Mouse (Mus musculus): ENCODE measurements around the gene Gna12. TPM values are rescaled to one million over a fixed set of nuclear protein-coding genes. Genes with fewer than 3 reads are reported as not detected.

Gna12 gene
- polyA plus RNA-seq, 1 experiment from 2014 or later: 49.7 TPM

GRCm38 (mm10) chr5:140785240-140785872 lies 44.9 kb downstream of the Gna12 start:
- Histone ChIP-seq H3K27ac (ENCODE audit: low read depth, low read length) (no peak overlapping the region), H3K4me1 (replicated peaks; ENCODE audit: control insufficient read depth, insufficient read depth, low read length) (no peaks in the 10 kb centered on the region), H3K4me2 (ENCODE audit: low read depth, low read length, severe bottlenecking) (no peak overlapping the region), H3K9ac (ENCODE audit: low read length) (no peak overlapping the region), H3K36me3 (ENCODE audit: control insufficient read depth, insufficient read depth, low read length) (no peaks in the 10 kb centered on the region; the same call in 1 of the 2 replicates), H3K4me3 (ENCODE audit: low read depth, low read length) (no peak overlapping the region), H3K27me3 (ENCODE audit: control insufficient read depth, insufficient read depth, low read length) (no peaks in the 10 kb centered on the region), H3K9me3 (ENCODE audit: control insufficient read depth, low read length) (no peaks in the 10 kb centered on the region)
- 93% methylated on average over 13 of the region's 13 CpGs for WGBS
- ATAC-seq (replicated peaks; ENCODE audit: low FRiP score): no peak
- DNase-seq (ENCODE audit: low spot score): no peak

GRCm38 (mm10) chr5:140784288-140784687 lies 45.9 kb downstream of the Gna12 start:
- no peaks in the 10 kb centered on the region for H3K9me3 ChIP-seq (ENCODE audit: control insufficient read depth, low read length)
- WGBS: 94% methylated on average over 6 of the region's 6 CpGs

GRCm38 (mm10) chr5:140783577-140783976 lies 46.7 kb downstream of the Gna12 start:
- H3K27ac ChIP-seq (ENCODE audit: low read depth, low read length): no peak overlapping the region
- no peaks in the 10 kb centered on the region for H3K4me1 ChIP-seq (replicated peaks; ENCODE audit: control insufficient read depth, insufficient read depth, low read length)
- H3K36me3 ChIP-seq (ENCODE audit: control insufficient read depth, insufficient read depth, low read length): no peaks in the 10 kb centered on the region; the same call in 1 of the 2 replicates
- 91% methylated on average over 4 of the region's 4 CpGs for WGBS
- H3K4me2 ChIP-seq (ENCODE audit: low read depth, low read length, severe bottlenecking): no peak overlapping the region
- DNase-seq (ENCODE audit: low spot score): no peak
- H3K4me3 ChIP-seq (ENCODE audit: low read depth, low read length): no peak overlapping the region
- no peak overlapping the region for H3K9ac ChIP-seq (ENCODE audit: low read length)
- H3K27me3 ChIP-seq (ENCODE audit: control insufficient read depth, insufficient read depth, low read length): no peaks in the 10 kb centered on the region
- no peak for ATAC-seq (replicated peaks; ENCODE audit: low FRiP score)
- no peaks in the 10 kb centered on the region for H3K9me3 ChIP-seq (ENCODE audit: control insufficient read depth, low read length)

More at GRCm38 (mm10) chr5:140784288-140784687, 45.9 kb downstream of the Gna12 start:
- H3K9ac ChIP-seq (ENCODE audit: low read length): no peak overlapping the region
- ATAC-seq (replicated peaks; ENCODE audit: low FRiP score): no peak
- H3K4me3 ChIP-seq (ENCODE audit: low read depth, low read length): no peak overlapping the region
- H3K4me2 ChIP-seq (ENCODE audit: low read depth, low read length, severe bottlenecking): no peak overlapping the region
- no peaks in the 10 kb centered on the region; the same call in 1 of the 2 replicates for H3K36me3 ChIP-seq (ENCODE audit: control insufficient read depth, insufficient read depth, low read length)
- H3K27ac ChIP-seq (ENCODE audit: low read depth, low read length): no peak overlapping the region
- no peaks in the 10 kb centered on the region for H3K4me1 ChIP-seq (replicated peaks; ENCODE audit: control insufficient read depth, insufficient read depth, low read length)
- no peak for DNase-seq (ENCODE audit: low spot score)
- H3K27me3 ChIP-seq (ENCODE audit: control insufficient read depth, insufficient read depth, low read length): no peaks in the 10 kb centered on the region

DNA sequence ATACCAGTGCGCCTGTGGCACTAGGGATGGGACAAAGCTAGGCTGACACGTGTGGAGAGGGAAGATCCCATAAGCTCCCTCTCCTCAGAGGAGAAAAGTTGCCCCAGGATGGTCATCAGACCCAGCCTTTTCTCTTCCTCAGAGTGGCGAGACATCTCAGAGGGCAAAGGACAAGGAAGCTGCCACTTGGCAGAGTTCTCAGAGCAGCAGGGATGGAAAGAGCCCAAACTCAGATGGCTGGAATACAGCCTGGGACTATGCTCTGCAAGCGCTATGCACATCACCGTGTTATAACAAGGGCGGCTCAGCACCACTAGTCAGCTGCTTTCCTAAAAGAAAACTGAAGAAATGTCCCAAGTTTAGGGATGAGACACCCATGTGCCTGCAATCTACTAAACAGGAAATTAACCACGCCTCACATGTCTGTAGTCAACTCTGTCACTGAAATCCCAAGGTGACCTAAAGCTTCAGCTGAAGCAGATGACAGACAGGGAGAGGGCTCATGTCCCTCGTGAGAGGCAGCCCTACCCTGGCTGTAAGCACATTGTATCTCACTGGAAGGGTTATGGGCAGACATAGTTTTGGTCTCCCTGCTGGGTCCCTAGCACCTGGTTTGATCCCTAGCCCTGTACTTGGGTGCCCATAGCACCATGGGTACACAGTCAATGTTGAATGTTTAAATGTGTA lies 48.2 kb downstream of the Gna12 start:
- DNase-seq (ENCODE audit: low spot score): no peak
- Histone ChIP-seq H3K9me3 (ENCODE audit: control insufficient read depth, low read length) (no peaks in the 10 kb centered on the region), H3K27ac (ENCODE audit: low read depth, low read length) (no peak overlapping the region), H3K4me1 (replicated peaks; ENCODE audit: control insufficient read depth, insufficient read depth, low read length) (no peaks in the 10 kb centered on the region), H3K4me2 (ENCODE audit: low read depth, low read length, severe bottlenecking) (no peak overlapping the region), H3K9ac (ENCODE audit: low read length) (no peak overlapping the region), H3K4me3 (ENCODE audit: low read depth, low read length) (no peak overlapping the region), H3K36me3 (ENCODE audit: control insufficient read depth, insufficient read depth, low read length) (no peaks in the 10 kb centered on the region; the same call in 1 of the 2 replicates), H3K27me3 (ENCODE audit: control insufficient read depth, insufficient read depth, low read length) (no peaks in the 10 kb centered on the region)
- no peak for ATAC-seq (replicated peaks; ENCODE audit: low FRiP score)
- WGBS: 93% methylated on average over 8 of the region's 8 CpGs

GRCm38 (mm10) chr5:140781122-140781521 lies 49.1 kb downstream of the Gna12 start:
- Histone ChIP-seq H3K27ac (ENCODE audit: low read depth, low read length) (no peak overlapping the region), H3K4me3 (ENCODE audit: low read depth, low read length) (no peak overlapping the region), H3K4me1 (replicated peaks; ENCODE audit: control insufficient read depth, insufficient read depth, low read length) (no peaks in the 10 kb centered on the region), H3K27me3 (ENCODE audit: control insufficient read depth, insufficient read depth, low read length) (no peaks in the 10 kb centered on the region), H3K9me3 (ENCODE audit: control insufficient read depth, low read length) (no peaks in the 10 kb centered on the region), H3K4me2 (ENCODE audit: low read depth, low read length, severe bottlenecking) (no peak overlapping the region), H3K9ac (ENCODE audit: low read length) (no peak overlapping the region), H3K36me3 (ENCODE audit: control insufficient read depth, insufficient read depth, low read length) (no peaks in the 10 kb centered on the region; the same call in 1 of the 2 replicates)
- 91% methylated on average over 5 of the region's 5 CpGs for WGBS
- no peak for ATAC-seq (replicated peaks; ENCODE audit: low FRiP score)
- DNase-seq (ENCODE audit: low spot score): no peak

GRCm38 (mm10) chr5:140776968-140777367 lies 53.3 kb downstream of the Gna12 start:
- Histone ChIP-seq H3K9me3 (ENCODE audit: control insufficient read depth, low read length) (no peaks in the 10 kb centered on the region), H3K36me3 (ENCODE audit: control insufficient read depth, insufficient read depth, low read length) (no peaks in the 10 kb centered on the region), H3K27ac (ENCODE audit: low read depth, low read length) (no peak overlapping the region), H3K4me2 (ENCODE audit: low read depth, low read length, severe bottlenecking) (no peak overlapping the region), H3K4me1 (replicated peaks; ENCODE audit: control insufficient read depth, insufficient read depth, low read length) (no peaks in the 10 kb centered on the region), H3K9ac (ENCODE audit: low read length) (no peak overlapping the region), H3K4me3 (ENCODE audit: low read depth, low read length) (no peak overlapping the region), H3K27me3 (ENCODE audit: control insufficient read depth, insufficient read depth, low read length) (no peaks in the 10 kb centered on the region)
- WGBS: 86% methylated on average over 9 of the region's 9 CpGs
- DNase-seq (ENCODE audit: low spot score): no peak
- no peak for ATAC-seq (replicated peaks; ENCODE audit: low FRiP score)

DNA sequence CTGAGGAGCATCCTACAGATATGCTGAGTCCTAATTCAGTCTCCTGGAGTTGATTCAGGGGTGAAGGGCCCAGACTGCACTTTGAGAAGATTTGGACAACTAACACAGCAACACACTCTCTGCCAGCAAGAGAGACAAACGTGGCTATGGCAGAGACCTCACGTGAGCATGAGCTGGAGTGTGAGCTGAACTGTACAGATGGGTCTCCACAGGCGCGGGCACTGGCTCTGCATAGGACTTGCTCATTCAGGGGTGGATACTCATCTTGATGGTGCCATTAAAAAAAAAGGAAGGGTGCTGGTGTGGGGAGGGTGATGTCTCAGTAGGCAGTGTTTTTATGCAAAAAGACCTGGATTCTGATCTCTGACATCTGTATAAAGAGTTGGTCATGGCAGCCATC lies 55.1 kb downstream of the Gna12 start:
- Histone ChIP-seq H3K9me3 (ENCODE audit: control insufficient read depth, low read length) (no peaks in the 10 kb centered on the region), H3K4me1 (replicated peaks; ENCODE audit: control insufficient read depth, insufficient read depth, low read length) (peaks cover 4% of the 10 kb centered on the region; the same call in 1 of the 2 replicates), H3K9ac (ENCODE audit: low read length) (no peak overlapping the region), H3K27ac (ENCODE audit: low read depth, low read length) (no peak overlapping the region), H3K27me3 (ENCODE audit: control insufficient read depth, insufficient read depth, low read length) (no peaks in the 10 kb centered on the region), H3K36me3 (ENCODE audit: control insufficient read depth, insufficient read depth, low read length) (no peaks in the 10 kb centered on the region), H3K4me2 (ENCODE audit: low read depth, low read length, severe bottlenecking) (no peak overlapping the region), H3K4me3 (ENCODE audit: low read depth, low read length) (no peak overlapping the region)
- 90% methylated on average over 4 of the region's 4 CpGs for WGBS
- ATAC-seq (replicated peaks; ENCODE audit: low FRiP score) (no peak), DNase-seq (ENCODE audit: low spot score) (no peak)

GRCm38 (mm10) chr5:140772158-140772557 lies 58.1 kb downstream of the Gna12 start:
- 75% methylated on average over 7 of the region's 7 CpGs for WGBS

More at GRCm38 (mm10) chr5:140772158-140772557, 58.1 kb downstream of the Gna12 start:
- Histone ChIP-seq H3K9ac (ENCODE audit: low read length) (no peak overlapping the region), H3K4me3 (ENCODE audit: low read depth, low read length) (no peak overlapping the region), H3K4me2 (ENCODE audit: low read depth, low read length, severe bottlenecking) (no peak overlapping the region), H3K27me3 (ENCODE audit: control insufficient read depth, insufficient read depth, low read length) (no peaks in the 10 kb centered on the region), H3K4me1 (replicated peaks; ENCODE audit: control insufficient read depth, insufficient read depth, low read length) (peaks cover 12% of the 10 kb centered on the region; the same call in 1 of the 2 replicates), H3K27ac (ENCODE audit: low read depth, low read length) (peak overlapping the region; percentile 60; the same call in 1 of the 2 replicates), H3K9me3 (ENCODE audit: control insufficient read depth, low read length) (no peaks in the 10 kb centered on the region), H3K36me3 (ENCODE audit: control insufficient read depth, insufficient read depth, low read length) (no peaks in the 10 kb centered on the region)
- DNase-seq (ENCODE audit: low spot score) (no peak), ATAC-seq (replicated peaks; ENCODE audit: low FRiP score) (no peak)

All from forebrain, embryonic 11.5 days (tissue).